Mouse (Mus musculus) lung, adult 2 months (tissue): ENCODE measurements around the gene Tmem59. TPM values are rescaled to one million over a fixed set of nuclear protein-coding genes. Genes with fewer than 3 reads are reported as not detected.

ENCODE experiments used
- DNase-seq: peaks from one replicate; pipeline ENCODE4 v3.0.0; 2022
- H3K4me1 ChIP-seq: fragments of 200-500 bp; 2 replicates; pipeline ENCODE4 v1.6.1; 2011; ENCODE audit warnings: low read length; ENCODE audit not compliant: control insufficient read depth, insufficient read depth
- H3K4me3 ChIP-seq: fragments of 200-500 bp; replicated peaks from 2 replicates; pipeline ENCODE3; 2011; ENCODE audit warnings: low read depth, mild to moderate bottlenecking, control low read depth, low read length; ENCODE audit errors: extremely low read depth
- CTCF ChIP-seq: fragments of 200-500 bp; IDR thresholded peaks from 2 replicates; pipeline ENCODE4 v1.5.1; 2011; ENCODE audit warnings: mild to moderate bottlenecking, low read length, control low read depth; ENCODE audit not compliant: insufficient read depth
- POLR2A ChIP-seq: fragments of 200-500 bp; IDR thresholded peaks from 2 replicates; pipeline ENCODE4 v1.6.1; 2011; ENCODE audit warnings: low read depth, mild to moderate bottlenecking, control low read depth, low read length, borderline replicate concordance; ENCODE audit errors: extremely low read depth
- WGBS: fragments of 180-500 bp; shearing (Covaris S2); methylation state at CpG from one replicate; pipeline ENCODE4 v1.1.7; 2018; 5-methylcytosine and 5-hydroxymethylcytosine counted together
- polyA plus RNA-seq: library from polyadenylated mRNA; depleted of rRNA; stranded (reverse); fragments of >200 nt; gene quantifications from 2 replicates; pipeline ENCODE4 v1.2.3, GENCODE M21; 2012

Gene Tmem59
- polyA plus RNA-seq, 1 experiment: 321 TPM

DNA sequence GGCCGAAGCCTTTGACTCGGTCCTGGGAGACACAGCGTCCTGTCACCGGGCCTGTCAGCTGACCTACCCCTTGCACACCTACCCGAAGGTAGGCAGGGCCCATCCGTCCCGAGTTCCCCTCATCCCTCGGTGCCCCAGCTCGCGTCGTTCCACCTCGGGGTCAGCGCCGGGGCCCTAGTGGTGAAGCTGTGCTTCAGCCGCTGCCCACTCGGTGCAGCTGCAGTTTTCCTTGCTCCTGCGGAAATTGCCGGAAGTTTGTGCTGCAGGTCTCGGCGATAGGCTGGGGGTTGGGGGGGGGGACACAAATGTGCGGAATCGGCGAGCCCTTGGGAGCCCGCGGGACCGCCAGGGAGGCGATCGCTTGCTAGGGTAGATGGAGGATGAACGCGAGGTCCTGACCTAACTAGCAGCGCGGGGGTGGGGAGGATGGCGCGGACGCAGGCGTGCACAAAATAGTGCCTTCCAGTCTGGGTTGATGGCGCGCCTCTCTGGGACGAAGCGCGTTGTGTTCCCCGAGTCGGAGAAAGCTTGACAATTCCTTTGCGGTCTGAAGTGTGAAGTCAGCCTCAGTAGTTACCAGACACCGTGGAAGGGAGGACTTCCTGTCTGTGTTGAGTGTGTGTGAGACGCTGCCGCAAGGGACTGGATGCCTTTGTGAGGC is 761 bp downstream of the Tmem59 start, which contains the start of gene Tceanc2:
Gene Tceanc2 (minus strand): TSS at position 287 of the 661 bp plus-strand sequence.
- TF ChIP-seq POLR2A: no peak
- no peak for TF ChIP-seq CTCF

DNA sequence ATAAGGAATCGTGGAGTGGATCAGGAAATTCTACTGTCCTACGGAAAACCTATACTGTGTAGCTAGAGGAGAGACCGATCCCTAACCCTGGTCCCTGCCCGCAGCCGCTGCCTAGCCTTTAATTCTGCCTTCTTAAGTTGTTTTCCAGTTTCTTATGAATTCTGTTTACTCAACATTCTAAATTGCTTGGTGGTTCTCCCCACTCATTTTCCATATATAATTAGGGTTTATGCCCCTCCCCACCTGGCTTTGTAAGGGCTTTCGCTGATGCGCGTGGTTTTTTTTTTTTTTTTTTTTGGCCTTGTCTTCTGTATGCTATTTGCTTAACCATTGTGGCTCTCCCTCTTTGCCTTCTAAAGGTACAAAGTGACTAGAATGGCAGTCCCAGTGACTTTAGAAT is 1.4 kb downstream of the Tmem59 start:
- Histone ChIP-seq H3K4me3 (peak overlapping the region; percentile 92), H3K4me1 (peaks cover 6% of the 10 kb centered on the region; the same call in 1 of the 2 replicates)
- WGBS: under 1% methylated on average over 8 of the region's 8 CpGs
- DNase-seq: no peak
- no peak for TF ChIP-seq POLR2A

More for the DNA sequence above, 761 bp downstream of the Tmem59 start, which contains the start of gene Tceanc2:
- peak within 1 kb of the TSS; percentile 93 for H3K4me3 ChIP-seq
- H3K4me1 ChIP-seq: peaks cover 6% of the 10 kb centered on the region; the same call in 1 of the 2 replicates
- under 1% methylated on average over 47 of the region's 47 CpGs for WGBS
- peak; percentile 50 for DNase-seq

DNA sequence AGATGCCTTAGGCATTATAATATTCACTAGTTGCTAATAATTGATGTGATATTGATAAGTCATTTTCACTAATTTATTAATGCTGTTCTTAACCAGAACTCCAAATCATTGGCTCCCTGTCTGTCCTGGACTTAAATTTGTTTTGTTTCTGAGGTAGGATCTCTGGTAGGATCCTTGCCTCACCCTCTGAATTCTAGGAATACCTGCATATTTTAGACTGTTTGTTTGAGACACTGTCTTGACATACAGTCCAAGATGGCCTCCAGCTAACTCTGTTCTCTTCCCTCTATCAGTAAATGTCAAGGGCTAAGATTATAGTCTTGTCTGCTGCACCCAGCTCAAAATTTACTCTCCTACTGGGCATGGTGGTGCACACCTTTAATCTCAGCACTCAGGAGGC is 2.5 kb downstream of the Tmem59 start:
- TF ChIP-seq POLR2A (no peak), CTCF (no peak)
- H3K4me1 ChIP-seq: peaks cover 6% of the 10 kb centered on the region; the same call in 1 of the 2 replicates

DNA sequence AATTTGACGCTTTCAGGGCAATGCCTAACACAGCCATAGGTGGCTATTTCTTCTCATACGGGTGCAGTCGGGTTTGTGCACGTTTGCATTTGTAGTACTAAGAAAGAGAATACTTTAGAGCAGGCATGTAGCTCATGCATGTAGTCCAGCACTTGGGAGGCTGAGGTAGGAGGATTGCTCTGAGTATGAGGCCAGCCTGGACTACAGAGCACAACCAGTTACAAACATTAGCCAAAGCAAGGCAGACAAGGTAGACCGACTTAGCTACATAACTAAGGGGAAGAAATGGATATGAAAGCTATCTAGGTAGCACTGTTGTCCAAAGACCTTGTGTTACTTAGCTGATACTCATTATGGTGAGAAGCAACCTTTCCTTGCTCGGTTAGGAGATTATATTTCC is 3.7 kb downstream of the Tmem59 start:
- TF ChIP-seq CTCF: no peak
- TF ChIP-seq POLR2A: no peak
- Histone ChIP-seq H3K4me1 (peaks cover 6% of the 10 kb centered on the region; the same call in 1 of the 2 replicates), H3K4me3 (no peak overlapping the region)
- no peak for DNase-seq
- 68% methylated on average over 6 of the region's 6 CpGs for WGBS

More for the DNA sequence above, 2.5 kb downstream of the Tmem59 start:
- no peak overlapping the region for H3K4me3 ChIP-seq
- no peak for DNase-seq

DNA sequence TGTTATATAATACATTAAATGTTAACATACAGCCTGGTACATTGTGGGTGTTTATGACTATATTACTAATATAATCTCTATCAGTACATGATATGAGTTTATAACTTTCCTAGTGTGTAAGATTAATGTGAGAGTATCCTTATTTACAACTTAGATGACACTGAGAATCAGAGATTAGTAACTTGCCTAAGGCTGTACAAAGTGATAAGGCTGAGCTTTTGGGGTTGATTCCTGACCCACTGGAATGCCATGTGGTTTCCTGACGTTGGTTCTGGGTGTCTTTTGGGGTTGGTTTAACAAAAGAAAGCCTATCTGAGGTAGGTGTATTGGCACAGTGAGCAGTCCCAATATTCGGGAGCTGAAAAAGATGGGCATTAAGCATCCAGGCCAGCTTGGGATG is 4.6 kb downstream of the Tmem59 start:
- peaks cover 6% of the 10 kb centered on the region; the same call in 1 of the 2 replicates for H3K4me1 ChIP-seq
- TF ChIP-seq POLR2A (no peak), CTCF (no peak)
- WGBS: 48% methylated on average over 2 of the region's 2 CpGs
- no peak for DNase-seq
- no peak overlapping the region for H3K4me3 ChIP-seq

DNA sequence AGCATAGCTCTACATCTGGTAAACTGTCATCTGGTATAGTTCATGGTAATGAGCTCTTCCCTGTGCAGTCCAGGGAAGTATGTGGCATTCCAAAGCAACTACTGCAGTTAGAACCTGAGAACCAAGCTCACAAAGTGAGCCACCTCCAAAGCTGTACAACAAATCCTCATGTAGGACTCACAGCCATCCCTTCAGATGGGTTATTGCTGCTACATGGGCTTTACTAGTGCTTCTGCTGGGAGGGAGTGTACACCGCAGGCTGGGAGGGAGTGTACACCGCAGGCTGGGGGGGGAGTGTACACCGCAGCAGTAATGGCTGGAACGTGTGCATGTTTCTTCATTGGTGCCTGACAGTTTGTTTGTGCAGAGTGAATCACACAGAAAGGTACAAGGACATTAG is 5.0 kb downstream of the Tmem59 start:
- H3K4me3 ChIP-seq: no peak overlapping the region
- no peak for DNase-seq
- TF ChIP-seq CTCF (no peak), POLR2A (no peak)
- WGBS: 62% methylated on average over 4 of the region's 4 CpGs
- H3K4me1 ChIP-seq: peaks cover 6% of the 10 kb centered on the region; the same call in 1 of the 2 replicates

DNA sequence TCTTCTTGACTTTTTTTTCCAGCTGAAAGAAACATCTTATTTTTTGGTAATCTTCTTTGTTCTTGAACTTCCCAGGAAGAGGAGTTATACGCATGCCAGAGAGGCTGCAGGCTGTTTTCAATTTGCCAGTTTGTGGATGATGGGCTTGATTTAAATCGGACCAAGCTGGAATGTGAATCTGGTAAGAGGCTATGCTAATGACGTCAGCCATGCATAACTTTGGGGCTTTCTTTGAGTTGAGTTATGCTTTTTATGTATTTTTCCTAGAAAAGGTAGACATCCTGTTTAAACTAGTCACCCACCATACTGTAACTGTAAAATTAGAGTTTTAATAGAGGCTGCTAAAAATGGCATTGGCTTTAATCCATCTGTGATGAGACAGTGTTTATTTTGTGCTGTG is 7.5 kb downstream of the Tmem59 start:
- no peak for TF ChIP-seq CTCF
- no peak for TF ChIP-seq POLR2A
- 33% methylated on average over 3 of the region's 3 CpGs for WGBS

DNA sequence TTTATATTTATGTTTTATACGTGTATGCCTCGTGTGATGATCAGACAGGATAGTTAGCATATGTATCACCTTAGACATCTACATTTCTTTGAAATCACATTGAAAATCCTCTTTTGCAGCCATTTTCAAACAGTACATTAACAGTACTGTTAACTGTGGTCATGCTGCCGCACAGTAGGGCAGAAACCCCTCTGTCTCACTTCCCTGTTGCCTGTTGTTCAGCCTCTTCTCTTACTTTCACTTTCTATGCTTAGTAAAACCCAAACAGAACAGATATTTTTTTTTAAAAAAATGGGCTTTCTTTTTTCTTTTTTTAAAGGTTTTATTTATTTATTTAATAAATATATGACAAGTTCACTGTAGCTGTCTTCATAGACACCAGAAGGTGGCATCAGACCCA is 15.6 kb downstream of the Tmem59 start:
- WGBS: 93% methylated on average over 3 of the region's 3 CpGs
- no peaks in the 10 kb centered on the region for H3K4me1 ChIP-seq
- no peak for DNase-seq
- no peak overlapping the region for H3K4me3 ChIP-seq
- no peak for TF ChIP-seq CTCF

More for the DNA sequence above, 7.5 kb downstream of the Tmem59 start:
- H3K4me3 ChIP-seq: no peak overlapping the region
- DNase-seq: no peak
- H3K4me1 ChIP-seq: peaks cover 6% of the 10 kb centered on the region; the same call in 1 of the 2 replicates

DNA sequence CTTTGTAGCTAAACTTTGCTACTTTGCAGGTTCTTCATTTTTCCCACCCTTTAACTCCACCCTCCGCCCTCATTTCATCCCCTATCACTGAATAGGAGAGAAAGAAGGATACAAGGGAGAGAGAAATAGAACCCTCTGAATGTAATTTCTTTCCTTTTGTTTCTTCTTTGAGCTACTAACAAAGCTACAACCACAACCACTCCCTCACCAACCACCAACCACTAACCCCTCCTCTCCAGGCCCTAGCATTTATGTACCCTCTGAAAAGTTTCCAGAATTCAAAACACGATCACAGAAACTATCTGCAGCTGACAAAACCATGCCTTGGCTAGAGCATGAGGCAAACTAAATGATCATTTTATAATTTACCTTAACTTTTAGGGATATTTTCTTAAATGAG is 18.3 kb downstream of the Tmem59 start:
- TF ChIP-seq POLR2A (no peak), CTCF (no peak)
- Histone ChIP-seq H3K4me1 (no peaks in the 10 kb centered on the region), H3K4me3 (no peak overlapping the region)
- 86% methylated on average over 2 of the region's 2 CpGs for WGBS
- no peak for DNase-seq

DNA sequence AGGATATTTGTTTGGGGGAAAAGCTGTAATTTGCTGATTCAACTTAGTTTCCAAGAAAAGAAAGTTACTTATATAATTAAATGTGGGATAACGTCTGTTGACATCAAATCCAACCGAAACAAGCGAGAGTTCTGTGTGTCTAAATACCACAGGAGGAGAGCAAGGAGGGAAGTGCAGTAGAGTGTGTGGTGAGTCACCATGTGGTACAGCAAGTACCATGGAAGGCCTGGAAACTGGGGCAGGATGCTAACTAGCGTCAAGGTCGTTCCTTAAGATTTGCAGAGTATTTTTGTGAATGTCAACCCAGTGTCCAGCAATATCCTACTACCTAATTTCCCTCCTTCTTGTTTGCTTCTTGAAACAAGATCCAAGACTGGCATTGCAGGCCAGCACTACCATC is 19.9 kb downstream of the Tmem59 start:
- no peak for TF ChIP-seq CTCF
- no peak for TF ChIP-seq POLR2A
- no peaks in the 10 kb centered on the region for H3K4me1 ChIP-seq
- DNase-seq: no peak
- WGBS: 87% methylated on average over 5 of the region's 5 CpGs
- H3K4me3 ChIP-seq: no peak overlapping the region

DNA sequence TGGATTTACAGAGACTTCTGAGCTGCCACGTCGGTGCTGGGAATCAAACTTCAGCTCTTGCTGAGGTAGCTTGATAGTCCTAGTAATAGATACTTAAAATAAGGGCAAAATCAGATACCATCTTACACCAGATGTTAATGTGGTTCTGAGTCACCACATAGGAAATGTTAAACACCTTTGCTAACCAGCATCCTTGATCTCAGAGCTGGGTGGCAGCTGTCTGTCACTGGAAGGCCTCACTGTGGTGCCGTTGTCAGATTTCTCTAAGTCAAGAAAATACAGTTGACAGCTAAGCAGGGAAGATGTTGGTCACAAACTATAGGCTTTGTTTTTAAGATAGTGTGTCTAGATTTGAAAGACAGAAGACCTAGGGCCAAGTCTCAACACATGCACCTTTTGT is 23.6 kb downstream of the Tmem59 start:
- Histone ChIP-seq H3K4me3 (no peak overlapping the region), H3K4me1 (no peaks in the 10 kb centered on the region)
- 93% methylated on average over 3 of the region's 3 CpGs for WGBS
- DNase-seq: no peak
- no peak for TF ChIP-seq CTCF
- no peak for TF ChIP-seq POLR2A
